Mouse (Mus musculus) heart, adult 18-20 months (tissue): ENCODE results near the gene Fgf8. TPM values are rescaled to one million over a fixed set of nuclear protein-coding genes. Genes with fewer than 3 reads are reported as not detected.

ENCODE experiments used
- DNase-seq, 2 experiments: peaks; one replicate each; pipeline ENCODE4 v3.0.0; 2021 to 2022; ENCODE audit warnings: mixed read lengths in 1 of 2
- total RNA-seq, 2 experiments: library from RNA; stranded (reverse); gene quantifications; 2 replicates each; pipeline ENCODE4 v1.2.3; 2021

Fgf8 gene
- total RNA-seq, 2 experiments from 2014 or later: not detected

- no peak for DNase-seq
Measured at GRCm38 (mm10) chr19:45727231-45727630, 15.5 kb downstream of the Fgf8 start.

- no peak for DNase-seq
Measured at GRCm38 (mm10) chr19:45725677-45726277, 16.9 kb downstream of the Fgf8 start.

GRCm38 (mm10) chr19:45722188-45722587, 20.5 kb downstream of the Fgf8 start:
- DNase-seq: no peak

- no peak for DNase-seq
Measured at GRCm38 (mm10) chr19:45718286-45718685, 24.4 kb downstream of the Fgf8 start.

GRCm38 (mm10) chr19:45717493-45718220, 25.1 kb downstream of the Fgf8 start:
- peak; percentile 40 to 53 for DNase-seq

GRCm38 (mm10) chr19:45708704-45709103, 34.0 kb downstream of the Fgf8 start:
- no peak for DNase-seq

GRCm38 (mm10) chr19:45696281-45696600, 46.5 kb downstream of the Fgf8 start:
- peak; percentile 38 to 40 for DNase-seq

- DNase-seq: peak; percentile 44 to 50
Measured at GRCm38 (mm10) chr19:45695496-45696280, 47.0 kb downstream of the Fgf8 start.

GRCm38 (mm10) chr19:45694056-45694455, 48.7 kb downstream of the Fgf8 start:
- no peak for DNase-seq

GRCm38 (mm10) chr19:45692211-45692610, 50.5 kb downstream of the Fgf8 start:
- DNase-seq: no peak

GRCm38 (mm10) chr19:45691001-45691535, 51.6 kb downstream of the Fgf8 start:
- DNase-seq: no peak

- DNase-seq: no peak
Measured at GRCm38 (mm10) chr19:45687001-45687400, 55.7 kb downstream of the Fgf8 start.

Other genes with a start within 250 kb of the Fgf8 start
- gene Poll, start 182.4 kb downstream of the Fgf8 start, total RNA-seq: 10 to 100 TPM; 10.3 to 10.4 TPM
- 10 to 100 TPM; 19.8 to 19.9 TPM for gene Gm17018, start 182.3 kb downstream of the Fgf8 start, total RNA-seq
- gene Fbxw4, start 82.6 kb downstream of the Fgf8 start, total RNA-seq: 10 to 100 TPM; 26.9 to 31.0 TPM
- 10 to 100 TPM; 17.5 to 18.3 TPM for gene Npm3, start 6.7 kb upstream of the Fgf8 start, total RNA-seq
- 10 to 100 TPM; 72.5 to 76.3 TPM for gene Mgea5, start 40.9 kb upstream of the Fgf8 start, total RNA-seq
- 100 to 1,000 TPM; 176 to 206 TPM for gene Kcnip2, start 73.1 kb upstream of the Fgf8 start, total RNA-seq